Mouse (Mus musculus) midbrain, embryonic 14.5 days (tissue): Measurements from ENCODE around the gene Art5. TPM values are rescaled to one million over a fixed set of nuclear protein-coding genes. Genes with fewer than 3 reads are reported as not detected.

Source experiments
- polyA plus RNA-seq: library from polyadenylated mRNA; unstranded; fragments of >200 nt; fragmentation: Nextera tagmentation; extraction: Ambion mirVana; gene quantifications from 2 replicates; pipeline ENCODE4 v1.2.1, GENCODE M21; 2014

Gene Art5
- polyA plus RNA-seq, 1 experiment from 2014 or later, result 0.24 TPM

Other genes with a start within 250 kb of the Art5 start
- 77.1 and 81.6 TPM in 2 replicates for gene Anapc15, start 245.8 kb downstream of the Art5 start, polyA plus RNA-seq
- 6.7 and 7.9 TPM in 2 replicates for gene Folr1, start 238.7 kb downstream of the Art5 start, polyA plus RNA-seq
- 139 and 150 TPM in 2 replicates for gene Lamtor1, start 203.6 kb downstream of the Art5 start, polyA plus RNA-seq
- 0.27 and 0.33 TPM in 2 replicates for gene Tomt, start 203.1 kb downstream of the Art5 start, polyA plus RNA-seq
- 7.4 and 10.7 TPM in 2 replicates for gene Lrrc51, start 175.6 kb downstream of the Art5 start, polyA plus RNA-seq
- 50.1 and 73.6 TPM in 2 replicates for gene Numa1, start 175.4 kb downstream of the Art5 start, polyA plus RNA-seq
- gene Il18bp, start 90.8 kb downstream of the Art5 start, polyA plus RNA-seq, result 4.0 and 6.0 TPM in 2 replicates
- 30.7 and 31.1 TPM in 2 replicates for gene Rnf121, start 44.0 kb downstream of the Art5 start, polyA plus RNA-seq
- gene Xndc1, start 44.0 kb downstream of the Art5 start, polyA plus RNA-seq, result 21.0 and 24.3 TPM in 2 replicates
- 1.3 and 1.5 TPM in 2 replicates for gene Xntrpc, start 43.8 kb downstream of the Art5 start, polyA plus RNA-seq
- 0.16 TPM in 1 of 2 replicates, not detected in the other for gene Trpc2, start 26.4 kb downstream of the Art5 start, polyA plus RNA-seq
- 0.39 TPM in 1 of 2 replicates, not detected in the other for gene Art1, start 7.7 kb downstream of the Art5 start, polyA plus RNA-seq
- gene Chrna10, start 7.3 kb upstream of the Art5 start, polyA plus RNA-seq, result not detected in 2 replicates
- gene Nup98, start 100.7 kb upstream of the Art5 start, polyA plus RNA-seq, result 22.2 and 28.5 TPM in 2 replicates
- gene Pgap2, start 100.7 kb upstream of the Art5 start, polyA plus RNA-seq, result 47.9 and 55.8 TPM in 2 replicates
- 9.7 and 15.7 TPM in 2 replicates for gene Rhog, start 146.6 kb upstream of the Art5 start, polyA plus RNA-seq
- gene Stim1, start 158.3 kb upstream of the Art5 start, polyA plus RNA-seq, result 9.5 and 11.3 TPM in 2 replicates